9 mouse cellular contexts compared by ENCODE assay signal in genomic region chr3:133600447-133601220, GRCm38 (mm10). TPM values are rescaled to one million over a fixed set of nuclear protein-coding genes. Genes with fewer than 3 reads are reported as not detected.
A peak's percentile ranks its signal among the peaks of the same experiment; 100 is the strongest.
DNase-seq lines count a peak whose midpoint lies in the region.
"Had no signal": no experiment of that assay in that cellular context is flagged by ENCODE, and none has a peak within 500 bp of the region (broad histone marks: within the 10 kb centered on the region; RNA-seq: fewer than 3 reads in every experiment).

No protein-coding gene starts in this region.

- peak overlapping the region; percentile 50 for H3K27ac ChIP-seq in hindbrain, embryonic 10.5 days
- H3K27ac ChIP-seq: macrophage had no signal

- H3K27me3 ChIP-seq in hindbrain, embryonic 10.5 days (ENCODE audit: insufficient read depth, poor library complexity, severe bottlenecking), result no peaks in the 10 kb centered on the region

- H3K4me3 ChIP-seq in hindbrain, embryonic 10.5 days, result no peak overlapping the region

- no peaks in the 10 kb centered on the region for H3K36me3 ChIP-seq in hindbrain, embryonic 10.5 days

- DNase-seq in 3T3-L1 (ENCODE audit: low read depth, low spot score), result peak; percentile 90
- peak; percentile 94 for DNase-seq in brain, adult 2 months (ENCODE audit: low read depth, low spot score)
- peak; percentile 36 to 54 for DNase-seq in frontal cortex, postnatal 25 days (ENCODE audit: low spot score in 2 of 2)
- peak; percentile 21 for DNase-seq in hindbrain, embryonic 10.5 days (ENCODE audit: low spot score)
- peak; percentile 13 for DNase-seq in layer of hippocampus, adult 9-10 months (ENCODE audit: low spot score)
- DNase-seq in lung, postnatal 14 days, result peak; percentile 44
- DNase-seq in right cerebral cortex, postnatal 10 days (ENCODE audit: low spot score in 2 of 2), result peak; percentile 81 to 89
- no peak for DNase-seq in thymus, postnatal 14 days

- no peaks in the 10 kb centered on the region for H3K9me3 ChIP-seq in hindbrain, embryonic 10.5 days

- H3K4me1 ChIP-seq in hindbrain, embryonic 10.5 days (replicated peaks), result peaks cover 7% of the 10 kb centered on the region; the same call in 1 of the 2 replicates

- WGBS in hindbrain, embryonic 10.5 days, result 30% methylated on average over 11 of the region's 11 CpGs

RNA-seq across cellular contexts. Expression of gene Tet2, which starts 55.7 kb away (rescaled TPM):
- polyA plus RNA-seq in hindbrain, embryonic 10.5 days (2016; fragmentation: Nextera tagmentation; extraction: Ambion mirVana), result 16.1 and 20.9 TPM in 2 replicates
